Mouse (Mus musculus) neural tube, embryonic 14.5 days (tissue): Measurements from ENCODE around the gene Stk32b. TPM values are rescaled to one million over a fixed set of nuclear protein-coding genes. Genes with fewer than 3 reads are reported as not detected.

ENCODE experiments used
- ATAC-seq: fragments of 200-750 bp; cut with Nextera tagmentation; 2 replicates; pipeline ENCODE4 v1.8.0; 2017; ENCODE audit warnings: low read depth, mild to moderate bottlenecking, moderate TSS enrichment, moderate library complexity
- H3K27ac ChIP-seq: fragments of 300-500 bp; sonication (generic); 2 replicates; pipeline ENCODE4 v1.5.1; 2014; ENCODE audit warnings: low read depth, mild to moderate bottlenecking, control low read depth, low read length, moderate library complexity, mixed read lengths
- H3K27me3 ChIP-seq: fragments of 300-500 bp; sonication (generic); 2 replicates; pipeline ENCODE4 v1.6.1; 2014; ENCODE audit warnings: low read length; ENCODE audit not compliant: control insufficient read depth, insufficient read depth
- H3K36me3 ChIP-seq: fragments of 300-500 bp; sonication (generic); 2 replicates; pipeline ENCODE4 v1.6.1; 2014; ENCODE audit warnings: low read length, mixed read lengths; ENCODE audit not compliant: control insufficient read depth, insufficient read depth
- H3K4me1 ChIP-seq: fragments of 300-500 bp; sonication (generic); 2 replicates; pipeline ENCODE4 v1.6.1; 2014; ENCODE audit warnings: low read length; ENCODE audit not compliant: control insufficient read depth, insufficient read depth
- H3K4me2 ChIP-seq: fragments of 300-500 bp; sonication (generic); 2 replicates; pipeline ENCODE4 v1.6.1; 2014; ENCODE audit warnings: mild to moderate bottlenecking, low read depth, low read length, control low read depth
- H3K4me3 ChIP-seq: fragments of 300-500 bp; sonication (generic); 2 replicates; pipeline ENCODE4 v1.5.1; 2014; ENCODE audit warnings: low read depth, low read length, control low read depth, mixed read lengths
- H3K9ac ChIP-seq: fragments of 300-500 bp; sonication (generic); replicated peaks from 2 replicates; pipeline ENCODE4 v1.6.1; 2014; ENCODE audit warnings: low read depth, mild to moderate bottlenecking, control low read depth, low read length, mixed read lengths
- H3K9me3 ChIP-seq: fragments of 300-500 bp; sonication (generic); 2 replicates; pipeline ENCODE4 v1.6.1; 2016; ENCODE audit warnings: low read length; ENCODE audit not compliant: control insufficient read depth
- WGBS: fragments of 180-500 bp; shearing (Covaris S2); extraction: QIAGEN DNeasy Blood & Tissue Kit; methylation state at CpG from one replicate; pipeline ENCODE4 v1.1.7; 2014; 5-methylcytosine and 5-hydroxymethylcytosine counted together
- polyA plus RNA-seq: library from polyadenylated mRNA; unstranded; fragments of >200 nt; fragmentation: Nextera tagmentation; extraction: Ambion mirVana; gene quantifications from 2 replicates; pipeline ENCODE4 v1.2.1, GENCODE M21; 2014

Stk32b gene
- 45.1 and 55.0 TPM in 2 replicates for polyA plus RNA-seq

DNA sequence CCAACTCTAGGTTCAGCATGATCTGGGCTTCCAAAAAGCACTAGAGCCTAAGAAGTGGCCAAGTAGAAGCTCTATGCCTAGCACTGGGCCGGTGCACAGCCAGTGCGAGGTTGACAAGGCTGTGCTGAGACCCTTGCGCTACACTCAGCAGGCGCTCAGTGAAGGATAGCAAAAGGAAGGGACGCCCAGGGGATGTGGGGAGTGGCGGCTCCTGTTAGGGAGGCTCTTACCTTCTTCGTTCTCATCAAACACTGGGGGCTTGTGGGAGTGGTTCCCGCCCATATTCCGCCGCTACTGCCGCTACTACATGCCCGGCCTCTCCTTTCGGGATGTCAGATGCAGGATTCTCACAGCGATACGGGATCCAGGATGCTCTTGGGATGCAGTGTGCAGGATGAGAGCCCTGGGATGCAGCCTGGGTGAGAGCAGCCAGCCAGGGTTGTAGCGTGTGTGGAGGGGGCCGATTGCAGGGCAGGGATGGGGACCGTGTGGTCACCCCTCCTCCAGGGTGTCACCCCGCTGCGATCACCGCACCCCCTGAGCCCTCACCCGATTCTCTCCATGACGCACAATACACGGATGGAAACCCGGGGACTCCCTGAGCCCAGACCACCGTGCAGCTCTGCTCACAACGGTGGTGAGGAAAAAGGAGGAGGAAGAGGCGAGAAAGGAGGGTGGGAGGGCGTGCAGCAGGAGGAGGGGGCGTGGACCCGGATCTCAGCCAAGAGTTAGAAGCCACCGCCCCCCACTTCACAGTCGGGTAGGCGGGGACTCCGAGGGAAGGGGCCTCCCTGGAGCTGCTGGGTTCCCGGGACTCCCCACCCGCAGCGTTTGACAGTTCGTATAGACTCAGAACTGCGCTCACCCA, at the start of gene Stk32b:
TSS of gene Stk32b (minus strand) at position 667 of the 868 bp plus-strand sequence.
- peak within 1 kb of the TSS; percentile 60 for H3K27ac ChIP-seq
- ATAC-seq, result peak; percentile 90
- peak within 1 kb of the TSS; percentile 45 for H3K4me3 ChIP-seq
- H3K27me3 ChIP-seq, result peaks cover 3% of the 10 kb centered on the region; the same call in 1 of the 2 replicates
- peaks cover 3% of the 10 kb centered on the region; the same call in 1 of the 2 replicates for H3K4me1 ChIP-seq
- H3K36me3 ChIP-seq, result no peaks in the 10 kb centered on the region
- peak within 1 kb of the TSS; percentile 64 for H3K9ac ChIP-seq
- WGBS, result under 1% methylated on average over 40 of the region's 40 CpGs
- H3K4me2 ChIP-seq, result peak within 1 kb of the TSS; percentile 66
- no peaks in the 10 kb centered on the region for H3K9me3 ChIP-seq

DNA sequence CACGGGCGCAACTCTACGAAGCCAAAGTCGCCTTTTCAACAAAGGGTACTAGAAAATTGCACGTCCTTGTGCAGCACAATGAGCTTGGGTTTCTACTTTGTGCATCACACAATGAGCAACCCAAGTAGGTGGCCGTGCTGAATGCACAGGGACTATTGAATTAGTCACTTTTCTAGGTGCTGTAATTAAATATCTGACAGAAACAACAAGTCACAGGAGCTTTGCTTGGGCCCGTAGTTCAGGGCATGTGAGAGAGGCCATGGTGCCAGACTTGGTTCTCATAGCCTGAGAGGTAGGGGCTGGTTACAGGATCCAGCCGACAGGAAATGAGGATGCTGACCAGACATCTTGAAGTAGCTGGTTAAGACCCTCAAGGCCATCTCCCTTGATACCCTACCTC, 48.9 kb upstream of the Stk32b start:
- H3K27me3 ChIP-seq, result peaks cover 4% of the 10 kb centered on the region; the same call in 1 of the 2 replicates
- no peak for ATAC-seq
- no peak overlapping the region for H3K27ac ChIP-seq
- H3K36me3 ChIP-seq, result no peaks in the 10 kb centered on the region
- peaks cover 5% of the 10 kb centered on the region; the same call in 1 of the 2 replicates for H3K4me1 ChIP-seq
- 13% methylated on average over 8 of the region's 8 CpGs for WGBS
- no peak overlapping the region for H3K4me2 ChIP-seq
- H3K9ac ChIP-seq, result no peak overlapping the region
- H3K4me3 ChIP-seq, result no peak overlapping the region
- H3K9me3 ChIP-seq, result no peaks in the 10 kb centered on the region

DNA sequence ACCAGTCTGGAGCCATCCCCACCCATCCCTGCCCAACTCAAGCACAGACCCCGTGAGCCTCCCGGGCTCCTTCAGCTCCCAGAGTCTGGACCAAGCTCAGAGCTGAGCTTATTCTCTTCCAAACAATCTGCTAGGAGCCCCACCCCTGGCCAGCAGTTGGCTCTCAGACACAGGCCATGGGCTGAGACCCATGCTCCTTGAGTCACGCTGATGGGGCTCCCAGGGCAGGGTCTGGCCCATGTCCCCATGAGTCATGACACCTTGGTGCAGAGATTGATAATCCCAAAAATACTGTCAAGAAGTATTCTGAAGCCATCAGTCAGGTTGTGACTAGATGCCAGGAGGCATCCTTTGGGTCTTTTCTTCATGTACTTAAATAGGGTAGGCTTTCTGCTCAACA, 45.1 kb upstream of the Stk32b start:
- Histone ChIP-seq H3K36me3 (no peaks in the 10 kb centered on the region), H3K27me3 (no peaks in the 10 kb centered on the region), H3K27ac (no peak overlapping the region), H3K4me1 (no peaks in the 10 kb centered on the region), H3K9me3 (no peaks in the 10 kb centered on the region), H3K4me3 (no peak overlapping the region), H3K9ac (no peak overlapping the region), H3K4me2 (no peak overlapping the region)
- no peak for ATAC-seq
- WGBS, result 91% methylated on average over 3 of the region's 3 CpGs

DNA sequence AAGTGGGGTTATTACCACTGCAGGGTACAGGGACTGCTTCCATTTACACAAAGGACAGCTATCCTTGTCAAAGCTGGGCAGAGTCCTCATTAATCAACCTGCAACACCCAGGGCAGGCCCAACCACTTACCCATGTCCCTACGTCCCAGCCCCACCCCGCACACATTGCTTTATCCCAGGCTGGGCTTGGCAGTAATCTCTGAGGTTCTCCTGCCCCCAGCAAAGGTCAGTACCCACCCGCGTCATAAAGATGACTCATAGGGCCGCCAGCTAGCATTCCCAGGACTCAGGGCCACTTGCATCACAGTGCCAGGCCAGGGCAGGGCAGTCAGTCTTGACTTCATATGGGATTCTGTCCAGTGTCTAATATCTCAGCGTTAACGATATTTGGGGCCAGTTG, 36.4 kb upstream of the Stk32b start:
- H3K9me3 ChIP-seq, result no peaks in the 10 kb centered on the region
- H3K4me2 ChIP-seq, result no peak overlapping the region
- H3K27ac ChIP-seq, result no peak overlapping the region
- WGBS, result 72% methylated on average over 7 of the region's 7 CpGs
- H3K4me1 ChIP-seq, result no peaks in the 10 kb centered on the region
- no peaks in the 10 kb centered on the region for H3K36me3 ChIP-seq
- no peak overlapping the region for H3K9ac ChIP-seq
- H3K27me3 ChIP-seq, result no peaks in the 10 kb centered on the region
- no peak; the same call in 1 of the 2 replicates for ATAC-seq
- H3K4me3 ChIP-seq, result no peak overlapping the region

DNA sequence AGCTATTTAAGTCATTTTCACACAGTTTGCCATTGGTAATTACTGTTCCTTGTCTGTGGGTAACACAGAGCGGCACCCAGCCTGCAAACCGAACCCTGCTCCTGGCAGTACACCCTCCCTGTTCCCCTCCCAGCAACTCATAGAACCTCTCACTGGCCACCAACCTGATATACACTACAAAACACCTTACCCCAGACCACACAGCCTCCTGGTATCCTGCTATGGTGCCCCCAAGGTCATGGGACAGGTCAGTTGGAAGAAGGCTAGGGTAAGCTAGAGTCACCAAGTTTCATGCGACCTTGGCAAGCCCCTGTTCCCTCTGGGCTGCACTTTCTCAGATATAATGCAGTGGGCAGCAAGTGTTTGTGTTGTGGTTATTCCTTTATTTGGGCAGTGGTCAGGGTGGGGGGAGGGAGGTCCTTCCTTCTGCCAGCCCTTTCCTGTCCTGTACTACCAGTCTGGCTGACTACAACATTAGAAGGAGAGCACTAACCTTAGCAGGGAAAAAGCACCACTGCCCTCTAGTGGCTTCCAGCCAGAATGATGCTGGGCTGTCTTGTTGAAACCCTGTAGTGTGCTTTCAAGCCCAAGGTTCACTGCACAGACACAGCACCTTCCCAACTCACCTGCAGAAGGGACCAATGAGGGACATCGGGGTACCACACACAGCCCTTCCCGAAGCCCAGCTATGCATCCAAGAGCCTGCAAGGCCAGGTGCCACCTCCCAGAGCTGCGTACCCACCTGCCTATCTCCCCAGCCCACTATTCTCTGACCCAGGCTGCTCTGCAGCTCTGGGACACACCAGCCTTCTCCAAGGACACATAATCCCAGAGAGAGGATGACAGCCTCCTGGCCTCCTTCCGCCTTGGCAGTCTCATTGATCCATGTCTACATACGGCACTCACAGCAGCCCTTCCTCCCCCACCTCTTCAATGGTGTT, 35.3 kb upstream of the Stk32b start:
- Histone ChIP-seq H3K36me3 (no peaks in the 10 kb centered on the region), H3K27me3 (no peaks in the 10 kb centered on the region), H3K9ac (no peak overlapping the region), H3K27ac (no peak overlapping the region), H3K4me2 (no peak overlapping the region), H3K9me3 (no peaks in the 10 kb centered on the region), H3K4me1 (no peaks in the 10 kb centered on the region), H3K4me3 (no peak overlapping the region)
- peak; percentile 90 for ATAC-seq
- WGBS, result 69% methylated on average over 8 of the region's 8 CpGs

DNA sequence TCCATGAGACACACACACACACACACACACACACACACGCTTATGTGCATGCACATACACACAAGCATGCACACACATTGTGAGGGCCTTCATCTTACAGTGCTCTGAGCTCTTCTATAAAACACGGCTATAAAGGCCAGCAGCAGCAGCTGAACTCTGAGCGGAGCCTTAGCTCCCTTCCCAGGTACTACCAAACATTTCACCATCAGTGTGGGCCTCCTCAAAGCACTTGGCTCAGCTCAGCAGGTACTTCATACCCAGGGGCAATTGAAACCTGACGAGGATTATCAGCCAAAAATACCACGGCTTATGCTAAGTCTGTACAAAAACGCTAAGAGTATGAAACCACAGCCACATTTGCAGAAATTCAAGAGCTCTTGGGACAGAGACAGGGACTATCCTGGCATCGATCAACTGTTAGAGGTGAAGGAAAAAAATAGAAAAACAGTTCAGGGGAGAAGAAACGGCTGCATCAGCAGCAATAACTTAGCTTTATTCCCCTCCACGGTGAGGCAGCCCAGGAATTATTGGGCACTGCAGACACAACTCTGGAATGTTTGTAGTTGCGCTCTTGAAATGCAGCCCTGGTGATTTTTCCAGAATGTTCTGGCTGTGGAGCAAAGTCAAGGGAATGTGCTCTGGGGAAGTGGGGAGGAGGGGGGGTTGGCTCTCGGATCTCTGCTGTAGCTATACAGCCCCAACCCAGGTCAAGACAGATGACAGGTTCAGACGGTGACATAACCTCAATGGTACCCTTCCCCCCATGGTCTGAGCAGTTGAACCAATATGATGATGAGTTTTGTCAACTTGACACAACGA, 27.1 kb upstream of the Stk32b start:
- 76% methylated on average over 13 of the region's 13 CpGs for WGBS

DNA sequence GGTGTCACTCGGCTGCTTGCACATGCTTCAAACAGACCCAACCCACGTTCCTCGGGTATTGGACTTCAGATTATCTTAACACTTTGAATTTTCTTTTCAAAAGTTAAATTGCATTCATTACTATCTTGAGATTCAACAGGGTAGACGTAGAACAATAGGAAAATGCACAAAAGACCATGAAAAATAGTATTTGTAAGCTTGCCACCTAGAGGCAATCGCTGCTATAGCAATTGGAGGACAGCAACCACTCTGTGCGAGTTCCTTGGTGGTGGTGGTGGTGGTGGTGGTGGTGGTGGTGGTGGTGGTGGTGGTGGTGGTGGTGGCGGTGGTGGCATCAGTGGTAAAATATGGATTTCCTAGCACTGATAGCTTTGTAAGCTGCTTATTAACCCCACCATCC, 19.2 kb upstream of the Stk32b start:
- ATAC-seq, result no peak
- WGBS, result 60% methylated on average over 7 of the region's 7 CpGs
- H3K27me3 ChIP-seq, result no peaks in the 10 kb centered on the region
- H3K36me3 ChIP-seq, result no peaks in the 10 kb centered on the region
- H3K4me2 ChIP-seq, result no peak overlapping the region
- no peak overlapping the region for H3K9ac ChIP-seq
- no peaks in the 10 kb centered on the region for H3K9me3 ChIP-seq
- no peak overlapping the region for H3K4me3 ChIP-seq
- H3K27ac ChIP-seq, result no peak overlapping the region
- H3K4me1 ChIP-seq, result no peaks in the 10 kb centered on the region

More for the DNA sequence above, 27.1 kb upstream of the Stk32b start:
- H3K36me3 ChIP-seq, result no peaks in the 10 kb centered on the region
- no peak overlapping the region for H3K9ac ChIP-seq
- no peak for ATAC-seq
- no peaks in the 10 kb centered on the region for H3K9me3 ChIP-seq
- no peaks in the 10 kb centered on the region for H3K27me3 ChIP-seq
- no peak overlapping the region for H3K4me3 ChIP-seq
- no peak overlapping the region for H3K4me2 ChIP-seq
- H3K4me1 ChIP-seq, result no peaks in the 10 kb centered on the region
- no peak overlapping the region for H3K27ac ChIP-seq

DNA sequence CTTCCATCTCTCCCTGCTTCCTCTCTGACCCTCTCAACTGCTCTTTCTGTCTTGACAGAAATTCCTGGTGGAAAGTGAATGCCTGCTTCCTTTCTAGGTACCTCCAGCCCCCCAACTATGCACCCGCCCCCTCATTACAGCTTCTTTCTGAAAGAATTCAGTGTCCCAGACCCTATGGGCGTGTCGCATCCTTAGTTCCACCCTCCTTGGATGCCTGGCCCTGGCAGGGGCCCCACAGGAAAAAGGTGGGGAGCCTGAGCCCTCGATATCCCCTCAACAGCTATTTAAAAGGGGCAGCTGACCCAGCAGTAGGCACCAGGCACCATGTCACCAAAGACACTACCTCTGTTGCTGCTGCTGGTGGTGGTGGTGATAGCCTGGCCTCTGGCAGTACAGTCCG, 18.3 kb upstream of the Stk32b start, which contains the start of gene Cytl1:
TSS of gene Cytl1 (plus strand) at position 296 of the 400 bp plus-strand sequence.
- Histone ChIP-seq H3K4me3 (no peak within 1 kb of the TSS), H3K4me1 (no peaks in the 10 kb centered on the region), H3K9me3 (no peaks in the 10 kb centered on the region), H3K27ac (no peak within 1 kb of the TSS), H3K36me3 (no peaks in the 10 kb centered on the region), H3K4me2 (no peak within 1 kb of the TSS), H3K27me3 (no peaks in the 10 kb centered on the region), H3K9ac (no peak within 1 kb of the TSS)
- 36% methylated on average over 5 of the region's 5 CpGs for WGBS
- ATAC-seq, result no peak
